Comparison of ENCODE assay signal across 19 mouse cellular contexts in the genomic region with DNA sequence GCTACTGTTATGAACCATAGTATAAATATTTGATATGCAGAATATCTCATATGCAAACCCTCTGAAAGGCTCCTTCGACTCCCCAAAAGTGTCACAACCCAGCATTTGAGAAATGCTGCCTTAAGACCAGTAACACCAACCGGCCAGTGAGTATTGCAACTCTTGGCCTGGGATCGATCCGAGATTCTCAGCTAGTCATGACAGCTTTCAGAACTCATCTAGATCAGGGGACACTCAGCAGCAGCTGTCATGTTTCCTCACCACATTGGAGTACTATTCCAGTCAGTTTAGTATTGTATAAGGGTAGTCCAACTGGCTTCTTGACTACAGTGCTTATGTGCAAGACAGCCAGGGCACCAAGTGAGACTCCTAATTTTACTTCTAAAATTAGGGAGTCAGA.
DNase-seq lines count a peak whose midpoint lies in the region; ATAC-seq and TF ChIP-seq lines count a peak whose summit lies in the region.
"Had no signal": no experiment of that assay in that cellular context is flagged by ENCODE, and none has a peak within 500 bp of the region (broad histone marks: within the 10 kb centered on the region; RNA-seq: fewer than 3 reads in every experiment).

No protein-coding gene starts in this region.

- TF ChIP-seq POLR2A in liver, adult 2 months (IDR thresholded peaks at IDR 0.05; ENCODE audit: extremely low read depth, insufficient read depth, low read length), result no peak

- no peaks in the 10 kb centered on the region for H3K4me1 ChIP-seq in liver, adult 2 months (ENCODE audit: control insufficient read depth, insufficient read depth, low read length)
- no peaks in the 10 kb centered on the region for H3K4me1 ChIP-seq in lung, postnatal 0 days (ENCODE audit: insufficient read depth, low read depth, low read length)
- H3K4me1 ChIP-seq: embryonic facial prominence, embryonic 12.5 days; heart, embryonic 10.5 days; hindbrain, embryonic 13.5 days had no signal

- no peak overlapping the region for H3K4me2 ChIP-seq in lung, postnatal 0 days (replicated peaks; ENCODE audit: low read depth, low read length)
- H3K4me2 ChIP-seq: embryonic facial prominence, embryonic 12.5 days; forebrain, embryonic 15.5 days; hindbrain, embryonic 13.5 days had no signal

- H3K4me3 ChIP-seq in liver, adult 2 months (ENCODE audit: insufficient read depth, low read depth, low read length), result no peak overlapping the region
- H3K4me3 ChIP-seq in lung, postnatal 0 days (ENCODE audit: low read depth, low read length), result no peak overlapping the region
- H3K4me3 ChIP-seq: embryonic facial prominence, embryonic 12.5 days; forebrain, embryonic 15.5 days; heart, embryonic 10.5 days; hindbrain, embryonic 13.5 days had no signal

- H3K9me3 ChIP-seq in lung, postnatal 0 days (ENCODE audit: low read length), result no peaks in the 10 kb centered on the region
- H3K9me3 ChIP-seq: embryonic facial prominence, embryonic 12.5 days; forebrain, embryonic 15.5 days; G1E; heart, embryonic 10.5 days; hindbrain, embryonic 13.5 days had no signal

- DNase-seq in liver, adult 2 months (ENCODE audit: extremely low read depth, low read depth, low spot score), result peak; percentile 2
- DNase-seq in liver, result no peak
- peak; percentile 40 for DNase-seq in lung, postnatal 0 days (ENCODE audit: low spot score)
- peak; percentile 61 for DNase-seq in lung, postnatal 36 days
- no peak for DNase-seq in B cell, adult 2 months
- no peak for DNase-seq in spleen, postnatal 10 days (ENCODE audit: low spot score in 2 of 2)
- DNase-seq: adrenal gland, adult 8-10 months; cerebellum, adult 11-12 months; cerebellum, adult 9-10 months; cerebellum, postnatal 25 days; gastrocnemius, postnatal 14 days; heart, postnatal 10 days; heart, postnatal 4 days had no signal

- peak; percentile 77 for ATAC-seq in lung, postnatal 0 days
- ATAC-seq: CD4-positive, CD25-positive, alpha-beta regulatory T cell, adult 4 months; forebrain, embryonic 15.5 days had no signal

- no peak for TF ChIP-seq EP300 in lung, postnatal 0 days (IDR thresholded peaks at IDR 0.05)

- no peak overlapping the region for H3K9ac ChIP-seq in liver, adult 2 months (ENCODE audit: low read depth, low read length)
- no peak overlapping the region for H3K9ac ChIP-seq in lung, postnatal 0 days (replicated peaks; ENCODE audit: low read depth)
- H3K9ac ChIP-seq: embryonic facial prominence, embryonic 12.5 days; forebrain, embryonic 15.5 days; hindbrain, embryonic 13.5 days had no signal

- H3K27ac ChIP-seq in liver, adult 2 months (replicated peaks; ENCODE audit: insufficient read depth, low read depth, low read length), result no peak overlapping the region
- H3K27ac ChIP-seq in lung, postnatal 0 days (ENCODE audit: low read length), result no peak overlapping the region
- H3K27ac ChIP-seq: embryonic facial prominence, embryonic 12.5 days; forebrain, embryonic 15.5 days; heart, embryonic 10.5 days; hindbrain, embryonic 13.5 days had no signal

- 88% methylated on average over 4 of the region's 4 CpGs for WGBS in liver, adult 2 months
- WGBS in lung, postnatal 0 days, result 59% methylated on average over 4 of the region's 4 CpGs

- TF ChIP-seq CTCF in liver, adult 2 months (IDR thresholded peaks at IDR 0.05; ENCODE audit: low read depth, low read length), result no peak
- TF ChIP-seq CTCF in lung, postnatal 0 days (IDR thresholded peaks at IDR 0.05), result no peak

- H3K36me3 ChIP-seq in liver, adult 2 months (ENCODE audit: control insufficient read depth, insufficient read depth, low read length), result no peaks in the 10 kb centered on the region
- no peaks in the 10 kb centered on the region for H3K36me3 ChIP-seq in lung, postnatal 0 days (ENCODE audit: insufficient read depth, low read length)
- H3K36me3 ChIP-seq: embryonic facial prominence, embryonic 12.5 days; forebrain, embryonic 15.5 days; G1E; heart, embryonic 10.5 days; hindbrain, embryonic 13.5 days had no signal

- H3K79me2 ChIP-seq in liver, adult 2 months (ENCODE audit: control insufficient read depth, insufficient read depth, low read length), result no peaks in the 10 kb centered on the region

- H3K27me3 ChIP-seq in liver, adult 2 months (ENCODE audit: control insufficient read depth, insufficient read depth, low read length), result no peaks in the 10 kb centered on the region
- H3K27me3 ChIP-seq in lung, postnatal 0 days (replicated peaks; ENCODE audit: insufficient read depth, low read length), result no peaks in the 10 kb centered on the region
- H3K27me3 ChIP-seq: embryonic facial prominence, embryonic 12.5 days; forebrain, embryonic 15.5 days; hindbrain, embryonic 13.5 days had no signal

Comparison
In these comparisons a context has a peak if more than half of its experiments do, and no peak if none do; other contexts are left out.
1. DNase-seq: peak in liver, adult 2 months (single experiment), lung, postnatal 0 days (single experiment) and lung, postnatal 36 days (single experiment); none in liver (single experiment), B cell, adult 2 months (0 of 2) and spleen, postnatal 10 days (0 of 2).